Comparison of ENCODE assay signal across 13 mouse cellular contexts in the genomic region with DNA sequence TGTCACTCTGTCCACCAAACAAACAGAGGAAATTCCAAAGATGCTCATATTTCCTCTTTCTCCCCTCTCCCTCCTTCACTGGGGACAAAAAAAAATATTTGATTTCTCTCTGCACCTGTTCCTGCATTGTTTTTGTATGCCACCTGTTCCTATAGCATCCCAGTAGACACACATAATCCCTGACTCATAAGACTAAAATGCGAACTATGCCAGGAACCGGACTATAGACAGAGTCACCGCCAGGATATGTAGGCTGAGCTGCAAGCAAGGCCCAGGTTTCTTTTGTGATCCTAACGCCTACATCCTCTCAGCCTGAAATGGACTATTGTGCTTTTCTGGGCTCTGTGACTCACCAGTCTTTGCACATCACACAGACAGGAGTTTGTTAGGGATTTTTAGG.
DNase-seq lines count a peak whose midpoint lies in the region; ATAC-seq lines count a peak whose summit lies in the region.
"Had no signal": no experiment of that assay in that cellular context is flagged by ENCODE, and none has a peak within 500 bp of the region (broad histone marks: within the 10 kb centered on the region; RNA-seq: fewer than 3 reads in every experiment).

No protein-coding gene starts in this region.

- no peak overlapping the region for H3K27ac ChIP-seq in embryonic facial prominence, embryonic 14.5 days (replicated peaks; ENCODE audit: low read depth, low read length)
- H3K27ac ChIP-seq: liver, embryonic 15.5 days had no signal

- H3K27me3 ChIP-seq in embryonic facial prominence, embryonic 14.5 days (replicated peaks; ENCODE audit: control insufficient read depth, insufficient read depth, low read length), result no peaks in the 10 kb centered on the region
- H3K27me3 ChIP-seq: liver, embryonic 15.5 days had no signal

- H3K4me1 ChIP-seq in embryonic facial prominence, embryonic 14.5 days (ENCODE audit: control insufficient read depth, insufficient read depth, low read length), result no peaks in the 10 kb centered on the region
- H3K4me1 ChIP-seq: liver, embryonic 15.5 days had no signal

- no peak overlapping the region for H3K4me2 ChIP-seq in embryonic facial prominence, embryonic 14.5 days (ENCODE audit: low read depth, low read length)
- H3K4me2 ChIP-seq: liver, embryonic 15.5 days had no signal

- peak; percentile 83 for ATAC-seq in embryonic facial prominence, embryonic 14.5 days (ENCODE audit: low read depth)

- no peak overlapping the region for H3K4me3 ChIP-seq in embryonic facial prominence, embryonic 14.5 days (ENCODE audit: low read depth, low read length)
- H3K4me3 ChIP-seq: liver, embryonic 15.5 days had no signal

- H3K9me3 ChIP-seq in embryonic facial prominence, embryonic 14.5 days (ENCODE audit: control insufficient read depth, low read length), result no peaks in the 10 kb centered on the region
- H3K9me3 ChIP-seq: liver, embryonic 15.5 days had no signal

- DNase-seq in embryo, embryonic 10 days (ENCODE audit: low spot score), result peak; percentile 7
- DNase-seq in embryo, embryonic 10.5 days (ENCODE audit: low spot score), result no peak
- DNase-seq in 3134 (ENCODE audit: extremely low read depth, insufficient read length, low spot score) (peak; percentile 19), liver (no peak)
- DNase-seq in embryonic facial prominence, embryonic 14.5 days (ENCODE audit: low spot score), result peak; percentile 71
- peak; percentile 34 to 67 for DNase-seq in left cerebral cortex, postnatal 36 days (ENCODE audit: low spot score in 2 of 2)
- no peak for DNase-seq in cerebellum, adult 8-10 months
- DNase-seq in heart, postnatal 36 days, result no peak
- DNase-seq: adrenal gland, postnatal 25 days; cerebellum, adult 2 months; gastrocnemius, postnatal 14 days; kidney, postnatal 14 days had no signal

- no peak overlapping the region for H3K9ac ChIP-seq in embryonic facial prominence, embryonic 14.5 days (ENCODE audit: low read depth, low read length)
- H3K9ac ChIP-seq: liver, embryonic 15.5 days had no signal

- 65% methylated on average over 4 of the region's 4 CpGs for WGBS in embryonic facial prominence, embryonic 14.5 days

- intact Hi-C loops in left cerebral cortex, postnatal 36 days (cut with DNase I), result loop anchor here (1.0 to 5.0 kb wide), 2 partner anchors 92 to 141 kb away; a partner anchor contains a TSS
- intact Hi-C loops in heart, postnatal 36 days (cut with DNase I), result no loop called here

- no peaks in the 10 kb centered on the region for H3K36me3 ChIP-seq in embryonic facial prominence, embryonic 14.5 days (ENCODE audit: control insufficient read depth, insufficient read depth, low read length)
- H3K36me3 ChIP-seq: liver, embryonic 15.5 days had no signal

Comparison
In these comparisons a context has a peak if more than half of its experiments do, and no peak if none do; other contexts are left out.
1. DNase-seq: peak in embryo, embryonic 10 days (single experiment), 3134 (single experiment), embryonic facial prominence, embryonic 14.5 days (single experiment) and left cerebral cortex, postnatal 36 days (2 of 2); none in embryo, embryonic 10.5 days (single experiment), liver (single experiment), cerebellum, adult 8-10 months (single experiment) and heart, postnatal 36 days (0 of 2).